Mouse (Mus musculus) thymus, postnatal 4 days (tissue): ENCODE measurements around the gene Scnm1.

Source experiments
- DNase-seq: peaks from one replicate; pipeline ENCODE4 v3.0.0; 2021

Gene Scnm1

GRCm38 (mm10) chr3:95133680-95134101 lies at the start of gene Scnm1, which contains the start of gene Lysmd1:
Scnm1 (minus strand) TSS chr3:95134011.
Lysmd1 (plus strand) TSS chr3:95134088.
- peak; percentile 89 for DNase-seq

- no peak for DNase-seq
Observed at GRCm38 (mm10) chr3:95181841-95182240, 48.0 kb upstream of the Scnm1 start.

GRCm38 (mm10) chr3:95179890-95180289 lies 46.1 kb upstream of the Scnm1 start:
- DNase-seq, result no peak

- DNase-seq, result no peak
Observed at GRCm38 (mm10) chr3:95178948-95179347, 45.1 kb upstream of the Scnm1 start.

GRCm38 (mm10) chr3:95177583-95177982 lies 43.8 kb upstream of the Scnm1 start:
- DNase-seq, result no peak

- no peak for DNase-seq
Observed at GRCm38 (mm10) chr3:95176500-95176899, 42.7 kb upstream of the Scnm1 start.

- peak; percentile 94 for DNase-seq
Observed at GRCm38 (mm10) chr3:95174011-95174592, 40.3 kb upstream of the Scnm1 start.

- peak; percentile 38 for DNase-seq
Observed at GRCm38 (mm10) chr3:95173256-95173949, 39.6 kb upstream of the Scnm1 start.

GRCm38 (mm10) chr3:95172526-95173255 lies 38.9 kb upstream of the Scnm1 start:
- peak; percentile 39 for DNase-seq

- DNase-seq, result no peak
Observed at GRCm38 (mm10) chr3:95171105-95171504, 37.3 kb upstream of the Scnm1 start.

GRCm38 (mm10) chr3:95169996-95170395 lies 36.2 kb upstream of the Scnm1 start:
- no peak for DNase-seq

- DNase-seq, result no peak
Observed at GRCm38 (mm10) chr3:95164840-95165239, 31.0 kb upstream of the Scnm1 start.

- no peak for DNase-seq
Observed at GRCm38 (mm10) chr3:95164256-95164550, 30.4 kb upstream of the Scnm1 start.

GRCm38 (mm10) chr3:95163419-95164255 lies 29.8 kb upstream of the Scnm1 start:
- no peak for DNase-seq

- no peak for DNase-seq
Observed at GRCm38 (mm10) chr3:95162345-95162628, 28.5 kb upstream of the Scnm1 start.

GRCm38 (mm10) chr3:95161618-95162344 lies 28.0 kb upstream of the Scnm1 start:
- DNase-seq, result no peak

- DNase-seq, result peak; percentile 42
Observed at GRCm38 (mm10) chr3:95161041-95161551, 27.3 kb upstream of the Scnm1 start.

- DNase-seq, result peak; percentile 90
Observed at GRCm38 (mm10) chr3:95159987-95160963, 26.5 kb upstream of the Scnm1 start, which contains the start of gene Sema6c. Sema6c (plus strand) TSS chr3:95160457.

- DNase-seq, result no peak
Observed at GRCm38 (mm10) chr3:95159511-95159986, 25.7 kb upstream of the Scnm1 start.

GRCm38 (mm10) chr3:95153874-95154273 lies 20.1 kb upstream of the Scnm1 start:
- DNase-seq, result peak; percentile 82

- no peak for DNase-seq
Observed at GRCm38 (mm10) chr3:95147924-95148323, 14.1 kb upstream of the Scnm1 start.
